Mouse (Mus musculus) cerebellum, adult 8-10 months (tissue): ENCODE measurements at regions not wholly inside any gene's neighbourhood (a gene's known extent, or its start where the extent isn't known, plus 50 kb on each side); places are given as distances from the start of the nearest gene placed in this dataset.

ENCODE experiments used
- DNase-seq: peaks from one replicate; pipeline ENCODE4 v3.0.0; 2022

- peak; percentile 23 for DNase-seq
Observed at GRCm38 (mm10) chr11:32907520-32908233, 83.3 kb upstream of the Smim23 start.

GRCm38 (mm10) chr11:32903970-32904369, 79.6 kb upstream of the Smim23 start:
- DNase-seq: peak; percentile 32

GRCm38 (mm10) chr11:32903389-32903788, 79.0 kb upstream of the Smim23 start:
- DNase-seq: no peak

GRCm38 (mm10) chr11:32902923-32903322, 78.5 kb upstream of the Smim23 start:
- DNase-seq: no peak

- no peak for DNase-seq
Observed at GRCm38 (mm10) chr11:32900437-32900836, 76.0 kb upstream of the Smim23 start.

GRCm38 (mm10) chr11:32899604-32900216, 75.3 kb upstream of the Smim23 start:
- no peak for DNase-seq

GRCm38 (mm10) chr11:32895400-32895799, 71.0 kb upstream of the Smim23 start:
- DNase-seq: no peak

- no peak for DNase-seq
Observed at GRCm38 (mm10) chr11:32893146-32893903, 68.9 kb upstream of the Smim23 start.

- no peak for DNase-seq
Observed at GRCm38 (mm10) chr11:32892496-32892895, 68.1 kb upstream of the Smim23 start.

- DNase-seq: no peak
Observed at GRCm38 (mm10) chr11:32889248-32889647, 64.8 kb upstream of the Smim23 start.

- no peak for DNase-seq
Observed at GRCm38 (mm10) chr11:32884744-32885143, 60.3 kb upstream of the Smim23 start.

GRCm38 (mm10) chr11:32883062-32883852, 58.9 kb upstream of the Smim23 start:
- no peak for DNase-seq

GRCm38 (mm10) chr11:32878967-32879366, 54.6 kb upstream of the Smim23 start:
- DNase-seq: no peak
